Mouse (Mus musculus) skeletal muscle tissue, postnatal 0 days (tissue): ENCODE data around the gene Dnajb4. TPM values are rescaled to one million over a fixed set of nuclear protein-coding genes. Genes with fewer than 3 reads are reported as not detected.

Experiments used
- polyA plus RNA-seq: library from polyadenylated mRNA; unstranded; fragments of >200 nt; fragmentation: Nextera tagmentation; extraction: Ambion mirVana; gene quantifications from 2 replicates; pipeline ENCODE4 v1.2.1, GENCODE M21; 2015

Gene Dnajb4
- 70.9 and 74.3 TPM in 2 replicates for polyA plus RNA-seq

DNA sequence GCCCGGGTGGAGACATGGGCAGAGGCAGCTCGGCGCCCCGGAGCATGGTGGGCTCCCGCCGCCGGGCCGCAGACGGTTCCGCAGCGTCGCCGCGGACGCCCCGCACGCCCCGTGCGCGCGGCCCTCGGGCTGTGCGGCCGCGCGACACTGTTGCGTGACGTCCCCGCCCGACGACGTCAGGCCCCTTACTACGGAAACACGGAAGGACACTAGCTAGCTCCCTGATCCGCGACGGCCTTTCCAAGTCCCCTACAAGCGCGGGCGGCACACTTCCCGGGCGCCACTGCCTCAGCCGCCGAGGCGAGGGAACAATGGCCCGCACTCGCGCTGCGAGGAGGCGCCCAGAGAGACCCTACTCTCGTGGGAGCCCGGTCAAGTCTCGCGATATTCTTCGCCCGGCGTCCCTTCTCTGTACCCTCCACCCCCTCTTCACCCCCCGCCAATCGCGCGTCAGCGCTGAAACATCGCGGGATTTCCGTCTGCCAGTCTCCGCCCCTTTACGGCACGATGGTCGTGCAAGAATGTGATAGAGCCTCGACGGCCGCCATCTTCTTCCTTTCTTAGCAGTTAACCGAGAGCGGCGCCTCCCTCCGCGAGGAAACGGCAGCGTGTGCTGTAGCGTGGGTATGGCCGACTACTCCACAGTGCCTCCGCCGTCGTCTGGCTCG is at the start of gene Dnajb4, which contains the start of gene Fubp1:
TSS of gene Dnajb4 (minus strand) at position 336 of the 668 bp plus-strand sequence.
TSS of gene Fubp1 (plus strand) at position 456 of the 668 bp plus-strand sequence.

DNA sequence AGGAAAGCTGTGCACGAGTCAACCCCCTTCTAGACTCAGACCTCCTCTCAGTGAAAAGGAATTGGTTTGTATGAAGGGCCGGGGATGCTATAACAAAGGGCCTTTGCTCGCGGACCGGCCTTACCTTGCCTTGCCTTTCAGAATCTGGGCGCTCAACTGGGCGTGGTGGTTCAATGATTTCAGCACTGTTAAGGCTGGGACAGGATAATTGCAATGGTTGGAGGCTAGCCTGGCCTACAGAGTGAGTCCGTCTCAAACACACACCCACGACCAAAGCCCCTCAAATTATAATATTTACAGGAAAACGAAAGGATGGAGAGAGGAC is 44.0 kb downstream of the Dnajb4 start, which contains the start of gene Gipc2:
TSS of gene Gipc2 (minus strand) at position 132 of the 325 bp plus-strand sequence.

Other genes with a start within 250 kb of the Dnajb4 start
- gene Gipc2, start 44.1 kb downstream of the Dnajb4 start, polyA plus RNA-seq, result 0.53 and 0.76 TPM in 2 replicates
- 67.1 and 71.8 TPM in 2 replicates for gene Fubp1, start 120 bp upstream of the Dnajb4 start, polyA plus RNA-seq
- gene Nexn, start 56.0 kb upstream of the Dnajb4 start, polyA plus RNA-seq, result 225 and 229 TPM in 2 replicates
- gene Miga1, start 130.1 kb upstream of the Dnajb4 start, polyA plus RNA-seq, result 5.6 and 5.7 TPM in 2 replicates
- 13.3 and 15.5 TPM in 2 replicates for gene Usp33, start 136.2 kb upstream of the Dnajb4 start, polyA plus RNA-seq
- gene Zzz3, start 185.2 kb upstream of the Dnajb4 start, polyA plus RNA-seq, result 16.2 and 17.5 TPM in 2 replicates